Mouse (Mus musculus): ENCODE data around the gene Dus2.

GRCm38 (mm10) chr8:106059613-106060371 is 68.7 kb downstream of the Dus2 start:
- TF ChIP-seq CTCF (IDR thresholded peaks at IDR 0.05) (peak; percentile 6; the same call in 1 of the 2 replicates), EP300 (IDR thresholded peaks at IDR 0.05; ENCODE audit: insufficient read depth, low read depth, low read length) (no peak)
